Mouse (Mus musculus) ES-E14 (cell line): ENCODE data around the gene Gsg1l. TPM values are rescaled to one million over a fixed set of nuclear protein-coding genes. Genes with fewer than 3 reads are reported as not detected.

ENCODE experiments used
- DNase-seq: peaks from one replicate; pipeline ENCODE4 v3.0.0-alpha.2; 2013; ENCODE audit warnings: low read depth, low spot score
- H3K27ac ChIP-seq: 2 replicates; pipeline ENCODE4 v1.5.1; 2012; ENCODE audit warnings: low read depth, mild to moderate bottlenecking, low read length, moderate library complexity, mixed read lengths; ENCODE audit not compliant: poor library complexity, insufficient read depth, severe bottlenecking
- H3K36me3 ChIP-seq: 2 replicates; pipeline ENCODE4 v1.6.1; 2012; ENCODE audit warnings: mild to moderate bottlenecking, low read length, moderate library complexity, mixed read lengths; ENCODE audit not compliant: control insufficient read depth, poor library complexity, insufficient read depth, severe bottlenecking
- H3K4me1 ChIP-seq, 2 experiments: fragments of 150-350 bp in 1 of 2; sonication (generic) in 1 of 2; 2 replicates each; pipeline ENCODE4 v1.6.1; 2012; ENCODE audit warnings: low read length in 2 of 2, mild to moderate bottlenecking in 1 of 2, mixed read lengths in 1 of 2; ENCODE audit not compliant: control insufficient read depth in 2 of 2, insufficient read depth in 2 of 2, poor library complexity in 1 of 2
- H3K4me3 ChIP-seq, 2 experiments: fragments of 150-350 bp in 1 of 2; sonication (generic) in 1 of 2; 2 replicates each; pipeline ENCODE4 v1.5.1; 2012; ENCODE audit warnings: low read length in 2 of 2, low read depth in 1 of 2, mild to moderate bottlenecking in 1 of 2, mixed read lengths in 1 of 2; ENCODE audit not compliant: insufficient read depth in 1 of 2, poor library complexity in 1 of 2, severe bottlenecking in 1 of 2
- H3K9ac ChIP-seq: 2 replicates; pipeline ENCODE4 v1.6.1; 2012; ENCODE audit warnings: low read depth, mild to moderate bottlenecking, low read length, mixed read lengths; ENCODE audit not compliant: poor library complexity, insufficient read depth, severe bottlenecking
- H3K9me3 ChIP-seq: fragments of 150-350 bp; sonication (generic); 2 replicates; pipeline ENCODE4 v1.6.1; 2012; ENCODE audit warnings: low read depth, mild to moderate bottlenecking, low read length; ENCODE audit not compliant: control insufficient read depth, insufficient read depth
- CHD2 ChIP-seq: IDR thresholded peaks from 2 replicates; pipeline ENCODE4 v1.6.1; 2014; ENCODE audit warnings: mild to moderate bottlenecking, low read depth, low read length, inconsistent platforms
- HCFC1 ChIP-seq: IDR thresholded peaks from 2 replicates; pipeline ENCODE4 v1.6.1; 2012; ENCODE audit warnings: low read length, inconsistent platforms, borderline replicate concordance; ENCODE audit not compliant: insufficient read depth
- MAFK ChIP-seq: IDR thresholded peaks from 2 replicates; pipeline ENCODE4 v1.6.1; 2014; ENCODE audit warnings: mild to moderate bottlenecking, low read depth, low read length, inconsistent platforms; ENCODE audit not compliant: insufficient read depth
- ZC3H11A ChIP-seq: IDR thresholded peaks from 2 replicates; pipeline ENCODE4 v1.6.1; 2012; ENCODE audit warnings: low read depth, mild to moderate bottlenecking, inconsistent platforms, low read length, borderline replicate concordance
- ZNF384 ChIP-seq: IDR thresholded peaks from 2 replicates; pipeline ENCODE4 v1.6.1; 2012; ENCODE audit warnings: low read depth, low read length, inconsistent platforms
- in situ Hi-C, 2 experiments: fragments of 600-800 bp; cut with MboI; formaldehyde crosslinking; loops; one replicate each; pipeline ENCODE4 v1.15.1; 2025; ENCODE audit warnings: low sequenced_read_pairs in 2 of 2, inconsistent platforms in 1 of 2; ENCODE audit not compliant: unreplicated experiment in 2 of 2
- total RNA-seq: library from RNA; depleted of rRNA; stranded (reverse); fragments of 300-350 nt; gene quantifications from 2 replicates; pipeline ENCODE4 v1.2.3, GENCODE M21; 2012

Gsg1l gene
- total RNA-seq, 1 experiment, result not detected

DNA sequence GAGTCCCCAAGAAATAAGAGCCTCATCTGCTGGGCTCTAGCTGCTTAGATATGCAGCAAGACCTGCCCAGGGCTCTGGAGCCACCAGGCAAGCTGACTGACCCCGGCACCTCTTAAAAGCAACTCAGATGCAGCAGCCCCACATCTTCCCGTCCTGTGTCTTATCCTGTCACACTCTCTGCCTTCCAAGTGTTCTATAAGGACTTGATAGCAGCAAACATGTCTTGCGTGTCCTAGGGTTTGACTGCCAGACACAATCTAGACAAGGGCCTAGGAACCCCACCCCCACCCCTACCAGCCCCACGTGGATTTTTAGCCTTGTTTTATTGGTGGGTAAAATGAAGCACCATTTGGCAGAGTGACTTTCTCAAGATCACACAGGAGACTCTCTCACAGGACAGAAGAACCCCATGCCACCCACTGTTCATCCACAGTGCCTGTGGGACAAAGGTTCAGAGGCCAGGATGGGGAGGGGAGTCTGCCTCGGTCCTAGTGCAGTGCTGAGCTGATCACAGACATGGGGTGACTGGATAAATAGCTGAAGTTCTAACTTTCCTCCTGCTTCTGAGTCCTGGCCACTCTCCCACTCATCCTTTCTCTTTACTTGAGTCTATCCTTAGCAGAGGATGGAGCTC, 16.9 kb downstream of the Gsg1l start:
- no peak overlapping the region for H3K27ac ChIP-seq
- TF ChIP-seq HCFC1 (no peak), ZNF384 (no peak), CHD2 (no peak), ZC3H11A (no peak), MAFK (no peak)
- no peak overlapping the region for H3K4me3 ChIP-seq
- no peak overlapping the region for H3K9ac ChIP-seq
- no peaks in the 10 kb centered on the region for H3K9me3 ChIP-seq
- H3K4me1 ChIP-seq, result no peaks in the 10 kb centered on the region
- no peak for DNase-seq
- H3K36me3 ChIP-seq, result no peaks in the 10 kb centered on the region
- in situ Hi-C loops, result no loop called here

DNA sequence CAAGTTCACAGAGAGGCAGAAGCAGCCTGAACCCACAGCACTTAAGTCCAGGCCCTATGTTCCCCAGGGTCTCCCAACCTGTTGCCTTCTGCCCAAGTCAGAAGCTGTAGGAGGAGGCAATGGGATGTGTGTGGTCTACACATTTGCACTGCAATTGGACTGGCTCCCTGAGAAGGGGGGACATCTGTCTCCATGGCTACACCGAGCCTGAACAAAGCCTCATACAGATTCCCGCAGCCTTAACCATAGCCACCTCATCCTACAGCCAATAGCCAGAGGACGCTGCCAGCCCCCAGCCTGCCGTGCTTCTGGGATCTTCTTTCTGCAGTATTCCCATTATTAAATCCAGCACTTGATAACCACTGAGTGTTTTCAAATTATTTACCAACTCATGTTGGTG, 20.0 kb downstream of the Gsg1l start:
- no peak overlapping the region for H3K9ac ChIP-seq
- DNase-seq, result no peak
- H3K4me1 ChIP-seq, result no peaks in the 10 kb centered on the region
- in situ Hi-C loops, result no loop called here
- H3K36me3 ChIP-seq, result no peaks in the 10 kb centered on the region
- H3K27ac ChIP-seq, result no peak overlapping the region
- H3K4me3 ChIP-seq, result no peak overlapping the region
- no peaks in the 10 kb centered on the region for H3K9me3 ChIP-seq
- TF ChIP-seq MAFK, result no peak
- no peak for TF ChIP-seq CHD2
- TF ChIP-seq ZC3H11A, result no peak
- no peak for TF ChIP-seq ZNF384
- TF ChIP-seq HCFC1, result no peak

DNA sequence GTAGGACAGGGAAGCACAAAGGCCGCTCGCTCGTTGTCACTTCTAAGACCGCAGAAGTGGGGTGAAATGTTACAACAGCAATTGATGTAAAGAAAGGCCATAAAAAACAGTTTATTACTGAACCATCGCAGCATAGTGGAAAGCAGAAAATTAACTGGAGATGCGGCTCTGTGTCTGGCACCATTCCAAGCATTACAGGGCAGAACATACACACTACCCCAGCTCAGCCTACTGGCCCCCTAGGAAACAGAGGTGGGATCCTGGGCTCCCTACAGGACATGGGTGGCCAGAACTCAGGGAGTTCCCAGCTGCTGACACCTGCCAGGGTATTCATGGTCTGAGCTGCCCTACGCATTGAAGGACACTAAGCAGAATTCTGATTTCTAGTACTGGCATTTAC, 23.3 kb downstream of the Gsg1l start:
- no peak for DNase-seq
- Histone ChIP-seq H3K4me3 (no peak overlapping the region), H3K27ac (no peak overlapping the region), H3K4me1 (no peaks in the 10 kb centered on the region), H3K9ac (no peak overlapping the region), H3K9me3 (no peaks in the 10 kb centered on the region), H3K36me3 (no peaks in the 10 kb centered on the region)
- in situ Hi-C loops, result no loop called here
- TF ChIP-seq ZC3H11A (no peak), HCFC1 (no peak), ZNF384 (no peak), CHD2 (no peak), MAFK (no peak)

DNA sequence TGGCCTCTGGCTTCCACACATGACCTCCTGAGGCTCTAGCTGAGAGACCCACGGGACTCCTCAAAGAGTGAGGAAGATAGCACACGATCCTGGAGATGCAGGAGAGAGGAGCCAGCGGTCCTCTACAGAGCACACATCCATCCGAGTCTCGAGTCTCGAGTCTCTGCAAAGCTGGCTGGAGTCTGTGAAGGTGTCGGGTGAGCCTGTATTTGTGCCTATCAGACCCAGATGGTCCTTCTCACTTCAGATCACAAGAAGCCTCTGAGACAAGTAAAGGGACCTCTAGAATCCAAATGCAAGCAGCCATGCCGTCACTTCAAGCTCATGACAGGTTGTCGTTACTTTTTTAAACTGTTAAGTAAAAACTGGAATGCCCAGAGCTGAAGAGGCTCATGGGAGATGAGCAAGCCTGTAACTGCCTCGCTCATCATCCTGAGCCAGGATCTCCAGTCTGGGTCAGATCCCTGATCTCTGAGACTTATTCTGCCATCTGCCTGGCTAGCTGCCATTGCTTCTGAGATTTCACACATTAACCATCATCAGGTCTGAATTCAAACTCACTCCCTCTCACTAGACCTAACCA, 24.8 kb downstream of the Gsg1l start:
- Histone ChIP-seq H3K9ac (no peak overlapping the region), H3K4me3 (no peak overlapping the region), H3K36me3 (no peaks in the 10 kb centered on the region), H3K27ac (no peak overlapping the region), H3K4me1 (no peaks in the 10 kb centered on the region), H3K9me3 (no peaks in the 10 kb centered on the region)
- in situ Hi-C loops, result no loop called here
- DNase-seq, result no peak
- TF ChIP-seq HCFC1, result no peak
- no peak for TF ChIP-seq CHD2
- TF ChIP-seq ZNF384, result no peak
- TF ChIP-seq MAFK, result no peak
- no peak for TF ChIP-seq ZC3H11A

DNA sequence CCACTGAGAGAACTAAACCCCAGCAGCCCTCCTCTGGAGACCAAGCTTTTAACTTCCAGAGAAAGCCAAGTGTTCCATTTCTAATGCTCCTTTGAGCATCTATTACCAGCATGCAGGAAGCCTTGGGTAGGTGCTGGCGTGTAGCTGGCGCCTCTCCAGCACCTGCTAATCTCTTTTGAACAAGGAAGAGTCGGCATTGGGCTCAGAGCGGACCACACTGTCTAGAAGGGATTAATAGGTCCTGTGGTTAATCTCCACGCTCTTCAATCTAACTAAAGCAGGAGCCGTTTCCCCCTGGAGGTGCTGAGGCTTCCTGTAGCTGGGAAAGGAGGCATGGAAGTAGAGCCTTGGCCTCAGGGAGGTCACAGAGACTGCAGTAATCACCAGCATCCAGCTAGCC, 27.6 kb downstream of the Gsg1l start:
- no peak for TF ChIP-seq ZC3H11A
- TF ChIP-seq HCFC1, result no peak

More for the DNA sequence above, 27.6 kb downstream of the Gsg1l start:
- no peak for DNase-seq
- H3K9ac ChIP-seq, result no peak overlapping the region
- no peak overlapping the region for H3K27ac ChIP-seq
- H3K9me3 ChIP-seq, result no peaks in the 10 kb centered on the region
- H3K4me3 ChIP-seq, result no peak overlapping the region
- H3K4me1 ChIP-seq, result no peaks in the 10 kb centered on the region
- H3K36me3 ChIP-seq, result no peaks in the 10 kb centered on the region
- in situ Hi-C loops, result no loop called here
